Mouse (Mus musculus): ENCODE results near the gene Bud23.

- no peak for TF ChIP-seq HCFC1 (IDR thresholded peaks at IDR 0.05; ENCODE audit: borderline replicate concordance, insufficient read depth, low read length)
- no peak for TF ChIP-seq MAFK (IDR thresholded peaks at IDR 0.05; ENCODE audit: insufficient read depth, low read depth, low read length)
- TF ChIP-seq ZNF384 (IDR thresholded peaks at IDR 0.05; ENCODE audit: low read depth, low read length) = no peak
- no peak for TF ChIP-seq ZC3H11A (IDR thresholded peaks at IDR 0.05; ENCODE audit: borderline replicate concordance, low read depth, low read length)
- no peak for TF ChIP-seq CHD2 (IDR thresholded peaks at IDR 0.05; ENCODE audit: low read depth, low read length)
These were observed 10.9 kb upstream of the Bud23 start for GRCm38 (mm10) chr5:135075655-135076054.

Measured in ES-E14 (cell line).